Mouse (Mus musculus) embryonic facial prominence, embryonic 13.5 days (tissue): ENCODE results near the gene Ihh. TPM values are rescaled to one million over a fixed set of nuclear protein-coding genes. Genes with fewer than 3 reads are reported as not detected.

Experiments
- ATAC-seq: fragments of 200-750 bp; cut with Nextera tagmentation; 2 replicates; pipeline ENCODE4 v1.8.0; 2017; ENCODE audit warnings: low read depth; ENCODE audit not compliant: insufficient number of reproducible peaks, insufficient read depth, low FRiP score, low TSS enrichment
- H3K27ac ChIP-seq: fragments of 300-500 bp; sonication (generic); 2 replicates; pipeline ENCODE4 v1.5.1; 2015; ENCODE audit warnings: moderate library complexity, mild to moderate bottlenecking, inconsistent platforms
- H3K27me3 ChIP-seq: fragments of 300-500 bp; sonication (generic); 2 replicates; pipeline ENCODE4 v1.6.1; 2015; ENCODE audit warnings: mild to moderate bottlenecking, inconsistent platforms
- H3K36me3 ChIP-seq: fragments of 300-500 bp; sonication (generic); 2 replicates; pipeline ENCODE4 v1.6.1; 2015; ENCODE audit warnings: mild to moderate bottlenecking, inconsistent platforms
- H3K4me1 ChIP-seq: fragments of 300-500 bp; sonication (generic); 2 replicates; pipeline ENCODE4 v1.6.1; 2015; ENCODE audit warnings: inconsistent platforms
- H3K4me2 ChIP-seq: fragments of 300-500 bp; sonication (generic); 2 replicates; pipeline ENCODE4 v1.6.1; 2015; ENCODE audit warnings: moderate library complexity, mild to moderate bottlenecking, inconsistent platforms
- H3K4me3 ChIP-seq: fragments of 300-500 bp; sonication (generic); 2 replicates; pipeline ENCODE4 v1.5.1; 2015; ENCODE audit warnings: mild to moderate bottlenecking, inconsistent platforms
- H3K9ac ChIP-seq: fragments of 300-500 bp; sonication (generic); 2 replicates; pipeline ENCODE4 v1.6.1; 2015; ENCODE audit warnings: mild to moderate bottlenecking, inconsistent platforms
- H3K9me3 ChIP-seq: fragments of 300-500 bp; sonication (generic); 2 replicates; pipeline ENCODE4 v1.6.1; 2016; ENCODE audit warnings: inconsistent platforms
- WGBS: fragments of 180-500 bp; shearing (Covaris S2); methylation state at CpG from one replicate; pipeline ENCODE4 v1.1.7; 2015; ENCODE audit warnings: mixed read lengths; 5-methylcytosine and 5-hydroxymethylcytosine counted together
- polyA plus RNA-seq: library from polyadenylated mRNA; unstranded; fragments of >200 nt; fragmentation: Nextera tagmentation; extraction: Ambion mirVana; gene quantifications from 2 replicates; pipeline ENCODE4 v1.2.1, GENCODE M21; 2015

Gene Ihh
- polyA plus RNA-seq, 1 experiment from 2014 or later = 0.83 TPM

- H3K27me3 ChIP-seq = peaks cover 36% of the 10 kb centered on the region
- 91% methylated on average over 5 of the region's 5 CpGs for WGBS
- H3K4me3 ChIP-seq = no peak overlapping the region
- H3K9ac ChIP-seq = no peak overlapping the region
- H3K36me3 ChIP-seq = no peaks in the 10 kb centered on the region
- H3K9me3 ChIP-seq = no peaks in the 10 kb centered on the region
- no peak for ATAC-seq
- peaks cover 9% of the 10 kb centered on the region for H3K4me1 ChIP-seq
- H3K27ac ChIP-seq = no peak overlapping the region
- H3K4me2 ChIP-seq = no peak overlapping the region
Observed at GRCm38 (mm10) chr1:74962853-74963227, 11.4 kb upstream of the Ihh start.

DNA sequence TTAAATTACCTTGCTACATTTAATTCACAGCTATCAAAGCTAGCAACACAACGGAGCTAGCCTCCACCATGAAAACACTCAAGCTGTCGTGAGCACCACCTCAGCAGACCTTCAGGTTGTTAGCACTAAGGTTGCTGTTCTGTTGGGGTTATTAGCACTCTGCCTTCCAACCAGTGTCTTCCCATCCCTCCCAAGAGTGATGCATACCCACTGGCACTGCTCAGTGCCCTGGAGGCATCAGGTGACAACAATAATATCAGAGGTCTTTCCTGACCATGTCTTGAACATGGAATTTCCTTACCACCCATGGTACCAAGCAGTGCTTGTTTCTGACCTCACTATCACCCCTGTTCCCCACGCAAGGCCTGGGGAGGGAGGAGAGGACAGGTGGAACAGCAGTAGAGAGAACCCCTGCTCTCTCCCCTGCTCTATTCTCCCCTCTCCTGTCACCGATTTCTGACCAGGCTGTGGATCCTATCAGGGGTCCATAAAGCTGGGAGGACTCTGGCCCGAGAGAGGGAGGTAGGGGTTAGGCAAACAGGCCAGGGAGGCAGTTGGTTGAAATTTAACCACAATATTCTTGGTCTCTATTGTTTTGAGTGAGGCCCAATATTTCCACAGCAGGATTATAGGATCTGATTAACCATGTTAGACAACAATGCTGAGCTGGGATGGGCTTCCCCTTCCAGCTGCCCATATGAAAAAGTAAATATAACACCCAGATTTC lies 10.8 kb upstream of the Ihh start:
- no peak for ATAC-seq
- H3K4me1 ChIP-seq = peaks cover 9% of the 10 kb centered on the region
- WGBS = 77% methylated on average over 5 of the region's 5 CpGs

DNA sequence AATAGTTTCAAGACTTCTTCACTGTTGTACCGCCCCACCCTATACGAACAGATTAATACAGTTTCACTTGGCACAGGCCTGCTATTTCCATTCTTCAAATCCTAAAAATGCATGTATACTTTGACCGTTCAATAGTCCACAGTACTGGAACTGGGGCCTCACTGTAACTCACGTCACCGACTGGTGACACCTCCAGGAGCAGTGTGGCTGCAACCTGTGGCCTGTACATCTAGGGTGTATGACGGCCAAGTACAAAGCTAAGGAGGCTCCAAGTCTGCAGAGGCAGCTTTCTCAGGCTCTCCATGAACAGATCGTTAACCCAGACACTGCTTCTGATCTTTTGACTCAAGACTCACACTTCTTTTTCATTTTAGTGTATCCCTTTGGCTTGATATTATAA lies 10.2 kb upstream of the Ihh start:
- H3K4me3 ChIP-seq = no peak overlapping the region
- 83% methylated on average over 7 of the region's 7 CpGs for WGBS
- H3K9me3 ChIP-seq = no peaks in the 10 kb centered on the region
- H3K4me1 ChIP-seq = peaks cover 9% of the 10 kb centered on the region
- peaks cover 48% of the 10 kb centered on the region for H3K27me3 ChIP-seq
- H3K4me2 ChIP-seq = no peak overlapping the region
- no peak for ATAC-seq
- H3K36me3 ChIP-seq = no peaks in the 10 kb centered on the region
- no peak overlapping the region for H3K9ac ChIP-seq
- H3K27ac ChIP-seq = no peak overlapping the region

More for the DNA sequence above, 10.8 kb upstream of the Ihh start:
- Histone ChIP-seq H3K9me3 (no peaks in the 10 kb centered on the region), H3K9ac (no peak overlapping the region), H3K36me3 (no peaks in the 10 kb centered on the region), H3K4me3 (no peak overlapping the region), H3K4me2 (no peak overlapping the region), H3K27me3 (peaks cover 42% of the 10 kb centered on the region), H3K27ac (no peak overlapping the region)

DNA sequence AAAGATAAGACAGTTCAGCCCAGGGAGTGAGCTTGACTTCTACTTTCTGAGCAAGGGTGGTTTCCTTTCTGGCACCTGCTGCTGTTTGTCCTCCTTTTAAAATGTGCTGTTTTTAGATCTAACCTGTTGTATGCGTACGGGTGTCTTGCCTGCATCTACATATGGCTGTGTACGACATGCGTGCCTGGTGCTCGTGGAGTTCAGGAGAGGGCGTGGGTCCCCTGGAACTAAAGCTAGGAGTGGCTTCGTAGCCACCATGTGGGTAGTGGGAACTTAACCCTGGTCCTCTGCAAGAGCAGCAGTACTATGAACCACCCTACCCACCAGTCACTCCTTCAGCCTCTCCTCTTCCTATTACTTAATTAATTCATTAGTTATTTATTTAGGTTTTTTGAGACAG lies 8.6 kb upstream of the Ihh start:
- H3K9me3 ChIP-seq = no peaks in the 10 kb centered on the region

DNA sequence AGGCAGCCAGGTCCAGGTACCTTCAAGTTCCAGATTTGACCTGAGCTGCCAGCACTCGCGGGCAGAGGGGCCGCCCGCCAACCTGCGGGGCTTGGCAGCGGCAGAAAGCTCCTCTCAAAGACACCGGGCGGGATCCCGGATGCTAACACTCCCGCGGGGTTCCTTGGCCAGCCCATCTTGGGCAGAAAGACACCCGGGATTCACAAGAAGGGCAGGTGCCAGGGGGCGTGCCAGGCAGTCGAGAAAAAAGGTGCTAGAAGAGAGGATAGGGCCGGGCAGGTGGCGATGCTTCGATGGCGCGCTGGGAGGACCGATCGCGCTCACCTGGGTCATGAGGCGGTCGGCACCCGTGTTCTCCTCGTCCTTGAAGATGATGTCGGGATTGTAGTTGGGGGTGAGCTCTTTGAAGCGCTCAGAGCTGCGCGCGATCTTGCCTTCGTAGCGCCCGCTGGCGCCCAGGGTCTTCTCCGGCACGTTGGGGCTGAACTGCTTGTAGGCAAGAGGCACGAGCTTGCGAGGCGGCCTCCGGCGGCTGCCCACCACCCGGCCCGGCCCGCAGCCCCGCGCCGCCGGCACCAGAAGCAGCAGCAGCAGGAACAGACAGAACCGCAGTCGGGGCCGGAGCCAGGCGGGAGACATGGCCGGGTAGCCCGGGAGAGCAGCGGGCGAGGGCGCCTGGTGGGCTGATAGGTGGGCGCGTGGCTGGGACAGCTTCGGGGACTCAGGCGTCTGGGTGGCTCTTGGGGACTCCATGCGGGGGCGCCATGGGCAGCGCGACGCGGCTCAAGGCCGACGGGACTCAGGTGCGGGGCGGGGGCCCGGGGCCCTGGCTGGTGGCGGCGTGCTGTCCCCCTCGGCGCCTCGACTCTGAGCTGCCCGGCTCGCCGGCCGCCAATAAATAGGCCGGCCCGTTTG lies 639 bp downstream of the Ihh start:
- peak overlapping the region; percentile 43 for H3K4me3 ChIP-seq
- H3K27me3 ChIP-seq = peaks cover 99% of the 10 kb centered on the region
- H3K36me3 ChIP-seq = no peaks in the 10 kb centered on the region
- peaks cover 36% of the 10 kb centered on the region for H3K4me1 ChIP-seq
- WGBS = under 1% methylated on average over 83 of the region's 84 CpGs
- no peaks in the 10 kb centered on the region for H3K9me3 ChIP-seq
- no peak for ATAC-seq
- peak overlapping the region; percentile 69 for H3K4me2 ChIP-seq
- no peak overlapping the region for H3K27ac ChIP-seq
- peak overlapping the region; percentile 44 for H3K9ac ChIP-seq

More for the DNA sequence above, 8.6 kb upstream of the Ihh start:
- Histone ChIP-seq H3K4me3 (no peak overlapping the region), H3K36me3 (no peaks in the 10 kb centered on the region), H3K27ac (no peak overlapping the region), H3K4me2 (no peak overlapping the region), H3K27me3 (peaks cover 61% of the 10 kb centered on the region), H3K4me1 (peaks cover 5% of the 10 kb centered on the region), H3K9ac (no peak overlapping the region)
- 84% methylated on average over 7 of the region's 7 CpGs for WGBS
- no peak for ATAC-seq

DNA sequence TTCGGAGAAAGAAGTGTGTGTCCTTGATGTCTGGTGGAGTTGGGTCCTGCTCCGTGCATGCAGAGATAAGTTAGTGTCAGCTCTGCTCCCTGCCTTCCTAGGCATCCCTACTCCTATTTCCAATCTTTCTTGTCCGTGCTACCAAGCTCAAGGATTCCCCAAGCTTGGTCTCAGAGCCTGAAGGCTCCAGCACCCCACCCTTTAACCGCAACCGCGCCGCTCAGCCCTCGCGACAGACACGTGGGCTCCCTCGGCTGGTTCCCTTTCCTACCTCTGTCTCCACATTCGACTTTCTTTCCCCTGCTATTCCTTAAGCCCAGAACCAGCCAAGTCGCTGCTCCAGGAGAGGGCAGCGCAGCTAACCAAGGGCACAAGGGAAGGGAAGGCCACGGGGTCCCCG lies 1.4 kb downstream of the Ihh start:
- H3K36me3 ChIP-seq = no peaks in the 10 kb centered on the region
- no peak overlapping the region for H3K9ac ChIP-seq
- no peaks in the 10 kb centered on the region for H3K9me3 ChIP-seq
- peak overlapping the region; percentile 69 for H3K4me2 ChIP-seq
- H3K27ac ChIP-seq = no peak overlapping the region
- no peak for ATAC-seq
- H3K4me1 ChIP-seq = peaks cover 36% of the 10 kb centered on the region
- peaks cover 99% of the 10 kb centered on the region for H3K27me3 ChIP-seq
- WGBS = 1% methylated on average over 16 of the region's 16 CpGs
- H3K4me3 ChIP-seq = peak overlapping the region; percentile 43

DNA sequence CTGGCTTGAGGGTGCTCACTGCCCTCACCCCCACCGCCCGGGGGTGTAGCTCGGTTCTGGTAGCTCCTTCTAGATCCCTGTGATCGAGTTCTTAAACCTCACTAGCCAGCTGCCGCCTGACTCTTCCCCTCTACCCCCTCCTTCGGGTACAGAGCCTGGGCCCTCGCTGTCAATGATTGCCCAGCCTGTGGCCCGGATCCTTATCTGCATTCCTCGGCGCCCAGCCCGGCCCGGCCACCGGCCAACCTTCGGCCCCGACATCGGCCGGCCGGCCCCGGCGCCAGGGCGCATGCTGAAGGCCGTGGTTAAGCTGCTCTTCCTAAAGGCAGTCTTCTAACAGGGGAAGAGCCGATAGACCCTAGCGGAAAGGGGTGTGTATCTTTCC lies 1.8 kb downstream of the Ihh start:
- Histone ChIP-seq H3K36me3 (no peaks in the 10 kb centered on the region), H3K4me3 (peak overlapping the region; percentile 43; the same call in 1 of the 2 replicates), H3K9ac (no peak overlapping the region), H3K27me3 (peaks cover 99% of the 10 kb centered on the region), H3K9me3 (no peaks in the 10 kb centered on the region), H3K27ac (no peak overlapping the region), H3K4me2 (peak overlapping the region; percentile 69), H3K4me1 (peaks cover 36% of the 10 kb centered on the region)
- no peak for ATAC-seq
- 4% methylated on average over 24 of the region's 24 CpGs for WGBS

DNA sequence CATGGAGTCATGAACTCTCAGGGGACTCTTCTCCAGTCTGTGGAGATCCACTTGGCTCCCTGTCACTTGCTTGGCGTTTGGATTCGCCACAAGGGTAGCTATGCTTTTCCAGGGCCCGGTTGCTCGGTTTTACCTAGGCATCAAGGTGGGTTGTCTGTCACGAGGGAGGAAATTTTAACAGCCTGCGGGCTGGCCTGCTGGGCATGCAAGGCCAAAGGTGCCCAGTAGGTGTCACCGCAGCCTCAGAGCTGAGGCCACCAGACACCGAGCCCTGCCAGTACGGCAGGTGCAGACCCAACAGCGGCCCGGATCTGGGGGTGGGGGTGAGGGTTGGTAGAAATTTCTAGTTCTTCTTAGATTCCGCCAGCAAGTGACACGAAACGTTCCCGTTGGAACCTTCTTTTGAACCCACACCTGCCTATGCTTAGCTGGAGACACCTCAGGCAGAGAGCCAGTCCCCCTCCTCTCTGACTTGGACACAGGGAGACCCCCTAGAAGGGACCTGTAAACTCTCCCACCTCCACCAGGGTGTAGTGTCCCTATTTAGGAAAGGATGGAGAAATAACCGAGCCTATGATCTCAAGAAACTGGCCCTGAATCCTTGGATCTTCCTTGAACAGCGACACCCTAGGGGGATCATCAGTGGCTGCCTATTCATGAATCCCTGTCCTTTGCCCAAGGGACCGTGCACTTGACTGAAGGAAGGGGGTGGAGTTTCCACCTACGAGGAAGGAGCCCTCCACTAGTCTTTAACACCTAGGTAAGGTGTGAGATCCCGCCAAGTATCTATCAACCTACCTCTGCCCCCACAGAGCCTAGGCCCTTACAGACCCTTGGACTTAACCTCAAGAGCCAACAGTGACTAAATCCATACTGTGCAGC lies 2.4 kb downstream of the Ihh start:
- Histone ChIP-seq H3K4me1 (peaks cover 36% of the 10 kb centered on the region), H3K4me3 (peak overlapping the region; percentile 43; the same call in 1 of the 2 replicates), H3K9ac (no peak overlapping the region), H3K4me2 (peak overlapping the region; percentile 69), H3K9me3 (no peaks in the 10 kb centered on the region), H3K27me3 (peaks cover 100% of the 10 kb centered on the region), H3K36me3 (no peaks in the 10 kb centered on the region), H3K27ac (no peak overlapping the region)
- 2% methylated on average over 20 of the region's 20 CpGs for WGBS
- no peak for ATAC-seq

- H3K36me3 ChIP-seq = no peaks in the 10 kb centered on the region
- no peak overlapping the region for H3K27ac ChIP-seq
- peak overlapping the region; percentile 51 for H3K4me2 ChIP-seq
- peak overlapping the region; percentile 59 for H3K9ac ChIP-seq
- no peak for ATAC-seq
- no peaks in the 10 kb centered on the region for H3K9me3 ChIP-seq
- peak overlapping the region; percentile 30 for H3K4me3 ChIP-seq
- 1% methylated on average over 41 of the region's 41 CpGs for WGBS
- H3K27me3 ChIP-seq = peaks cover 100% of the 10 kb centered on the region
- H3K4me1 ChIP-seq = peaks cover 36% of the 10 kb centered on the region
Observed at GRCm38 (mm10) chr1:74947986-74948670, 3.3 kb downstream of the Ihh start.

DNA sequence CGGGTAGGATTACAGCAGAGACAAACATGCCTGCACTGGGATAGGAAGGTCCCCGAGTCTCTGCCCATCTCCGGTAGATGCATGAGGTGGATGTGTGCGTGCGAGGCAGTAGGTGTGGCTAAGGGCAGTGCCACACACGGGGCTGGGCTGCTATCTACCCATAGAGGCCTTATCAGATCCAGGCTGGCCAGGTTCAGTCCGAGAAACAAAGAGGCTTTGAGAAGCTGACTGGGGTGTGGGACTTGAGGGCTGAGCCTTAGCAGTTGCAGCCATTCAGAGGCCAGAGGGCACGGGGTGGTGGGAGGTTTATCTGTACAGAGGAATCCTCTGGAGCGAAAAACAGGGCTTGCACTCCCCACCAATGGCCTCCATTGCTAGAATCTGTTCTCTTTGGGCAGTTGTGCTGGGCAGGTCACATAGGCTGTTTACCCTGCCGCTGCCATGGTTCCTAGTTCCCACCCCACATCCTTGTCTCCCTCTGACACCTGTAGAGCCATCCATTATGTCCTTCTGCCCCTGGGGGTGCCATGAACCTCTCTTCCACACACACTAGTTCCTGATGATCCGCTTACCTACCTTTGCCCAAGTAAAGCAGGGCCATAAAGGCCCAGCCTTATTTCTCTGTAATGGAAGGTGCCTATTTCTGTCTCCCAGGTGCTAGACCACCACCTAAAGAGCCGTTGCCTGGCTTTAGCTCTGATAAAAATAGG lies 9.7 kb downstream of the Ihh start:
- no peak for ATAC-seq
- WGBS = 43% methylated on average over 12 of the region's 12 CpGs
- H3K27me3 ChIP-seq = peaks cover 76% of the 10 kb centered on the region

More for the DNA sequence above, 9.7 kb downstream of the Ihh start:
- no peaks in the 10 kb centered on the region for H3K4me1 ChIP-seq
- H3K9ac ChIP-seq = no peak overlapping the region
- no peak overlapping the region for H3K4me3 ChIP-seq
- H3K36me3 ChIP-seq = no peaks in the 10 kb centered on the region
- H3K9me3 ChIP-seq = no peaks in the 10 kb centered on the region
- no peak overlapping the region for H3K4me2 ChIP-seq
- H3K27ac ChIP-seq = no peak overlapping the region
